Mouse (Mus musculus): ENCODE results near the gene Spata31d1d.

Spata31d1d gene

GRCm38 (mm10) chr13:59676316-59677229 lies 55.0 kb downstream of the Spata31d1d start:
- no peak for DNase-seq (ENCODE audit: low spot score)

Data from spleen, adult 12 weeks (tissue).